8 mouse cellular contexts compared by ENCODE assay signal in the genomic region with DNA sequence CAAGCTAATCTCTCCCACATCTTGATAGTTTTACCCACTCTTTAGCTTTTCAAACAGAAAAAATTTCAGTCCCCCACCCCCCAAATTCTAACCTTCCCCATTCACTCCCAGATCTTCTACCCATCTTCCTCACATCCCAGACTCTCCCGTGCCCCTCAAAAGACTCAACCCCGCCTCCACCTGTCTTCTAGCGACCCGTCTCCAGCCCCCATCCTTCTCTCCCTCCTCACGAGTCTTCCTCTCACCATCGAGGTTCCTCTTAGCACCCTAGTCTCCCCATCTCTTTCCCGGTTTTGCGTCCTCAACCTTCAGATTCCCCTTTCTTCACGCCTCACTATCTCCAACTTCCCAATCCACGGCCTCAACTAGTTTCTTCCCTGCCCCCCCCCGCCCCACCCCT. TPM values are rescaled to one million over a fixed set of nuclear protein-coding genes. Genes with fewer than 3 reads are reported as not detected.
A peak's percentile ranks its signal among the peaks of the same experiment; 100 is the strongest.
DNase-seq lines count a peak whose midpoint lies in the region; ATAC-seq and TF ChIP-seq lines count a peak whose summit lies in the region.

No protein-coding gene starts in this region.

- no peak for ATAC-seq in cerebellum, adult (ENCODE audit: insufficient number of reproducible peaks, low FRiP score, low TSS enrichment)
- ATAC-seq in hindbrain, embryonic 15.5 days (ENCODE audit: low FRiP score, low read depth) = no peak

- H3K27ac ChIP-seq in hindbrain, embryonic 15.5 days (replicated peaks) = peak overlapping the region; percentile 94

- peak overlapping the region; percentile 65 for H3K4me3 ChIP-seq in hindbrain, embryonic 15.5 days
- H3K4me3 ChIP-seq in myocyte = peak overlapping the region; percentile 74

- peak overlapping the region; percentile 47 for H3ac ChIP-seq in myocyte (ENCODE audit: control insufficient read depth, insufficient read length)

- peak overlapping the region; percentile 72 for H3K4me2 ChIP-seq in hindbrain, embryonic 15.5 days
- peak overlapping the region; percentile 90 for H3K4me2 ChIP-seq in myocyte (ENCODE audit: low read depth)

- H3K9me3 ChIP-seq in hindbrain, embryonic 15.5 days = no peaks in the 10 kb centered on the region

- no peak for TF ChIP-seq POLR2A in myocyte (IDR thresholded peaks at IDR 0.05; ENCODE audit: insufficient read length, low read depth)

- H3K4me1 ChIP-seq in hindbrain, embryonic 15.5 days (replicated peaks) = peaks cover 44% of the 10 kb centered on the region

- peaks cover 27% of the 10 kb centered on the region for H3K79me2 ChIP-seq in myocyte (ENCODE audit: control insufficient read depth, insufficient read depth)

- under 1% methylated on average over 10 of the region's 11 CpGs for WGBS in hindbrain, embryonic 15.5 days

- peak; percentile 18 to 28 for DNase-seq in cerebellum, adult 18-20 months
- peak; percentile 7 for DNase-seq in ovary, postnatal 36 days (ENCODE audit: low spot score)
- DNase-seq in ovary, adult 18-20 months (ENCODE audit: low spot score) = no peak
- DNase-seq in right cerebral cortex, adult 18-20 months = no peak
- no peak for DNase-seq in urinary bladder, postnatal 4 days (ENCODE audit: low spot score in 2 of 2)

- H3K9ac ChIP-seq in hindbrain, embryonic 15.5 days = peak overlapping the region; percentile 73

- no peaks in the 10 kb centered on the region for H3K36me3 ChIP-seq in hindbrain, embryonic 15.5 days
- H3K36me3 ChIP-seq in myocyte (ENCODE audit: control insufficient read depth, insufficient read depth) = no peaks in the 10 kb centered on the region

- H3K27me3 ChIP-seq in hindbrain, embryonic 15.5 days = no peaks in the 10 kb centered on the region
- H3K27me3 ChIP-seq in myocyte (ENCODE audit: control insufficient read depth, insufficient read depth, insufficient read length) = no peaks in the 10 kb centered on the region

TF ChIP-seq in myocyte, 11 proteins besides CTCF, POLR2A, EP300 and RAD21:
- TF ChIP-seq MAX (IDR thresholded peaks at IDR 0.05; ENCODE audit: low read depth) (no peak), CEBPB (IDR thresholded peaks at IDR 0.05; ENCODE audit: insufficient read depth, poor library complexity, severe bottlenecking) (no peak), TCF3 (IDR thresholded peaks at IDR 0.05; ENCODE audit: insufficient read length, low read depth) (no peak), MYOG (IDR thresholded peaks at IDR 0.05; ENCODE audit: control insufficient read depth in 1 of 3, insufficient read depth in 1 of 3, insufficient read length in 2 of 3, low read depth in 2 of 3) (no peak), USF1 (IDR thresholded peaks at IDR 0.05; ENCODE audit: low read depth) (no peak)
TF ChIP-seq in myocyte: peak in this region for 0.

RNA-seq across cellular contexts. Expression of a gene that starts 0.8 kb away (rescaled TPM):
- polyA plus RNA-seq in hindbrain, embryonic 15.5 days (2015; fragmentation: Nextera tagmentation; extraction: Ambion mirVana) = 48.6 and 55.5 TPM in 2 replicates
- 31.2 TPM for polyA plus RNA-seq in myocyte (2012; fragmentation: generic; extraction: Trizol)

RNA-seq across cellular contexts. Expression of a gene that starts 0.9 kb away (rescaled TPM):
- 34.8 and 37.3 TPM in 2 replicates for polyA plus RNA-seq in hindbrain, embryonic 15.5 days (2015; fragmentation: Nextera tagmentation; extraction: Ambion mirVana)
- polyA plus RNA-seq in myocyte (2012; fragmentation: generic; extraction: Trizol) = 27.9 TPM

RNA-seq across cellular contexts. Expression of a gene that starts 43.5 kb away (rescaled TPM):
- not detected in 2 replicates for polyA plus RNA-seq in hindbrain, embryonic 15.5 days (2015; fragmentation: Nextera tagmentation; extraction: Ambion mirVana)
- not detected for polyA plus RNA-seq in myocyte (2012; fragmentation: generic; extraction: Trizol)

RNA-seq across cellular contexts. Expression of a gene that starts 54.4 kb away (rescaled TPM):
- polyA plus RNA-seq in hindbrain, embryonic 15.5 days (2015; fragmentation: Nextera tagmentation; extraction: Ambion mirVana) = not detected in 2 replicates
- polyA plus RNA-seq in myocyte (2012; fragmentation: generic; extraction: Trizol) = not detected

Comparison
In these comparisons a context has a peak if more than half of its experiments do, and no peak if none do; other contexts are left out.
1. DNase-seq: peak in cerebellum, adult 18-20 months (2 of 2) and ovary, postnatal 36 days (single experiment); none in ovary, adult 18-20 months (single experiment), right cerebral cortex, adult 18-20 months (single experiment) and urinary bladder, postnatal 4 days (0 of 2).